Mouse (Mus musculus) retina, embryonic 14.5 days (tissue): ENCODE data around the gene Elk3.

Source experiments
- DNase-seq: peaks from one replicate; pipeline ENCODE4 v3.0.0-alpha.2; 2015; ENCODE audit warnings: low spot score

The Elk3 gene

GRCm38 (mm10) chr10:93331543-93331942 is 20.6 kb upstream of the Elk3 start:
- DNase-seq: no peak

GRCm38 (mm10) chr10:93328321-93328720 is 17.4 kb upstream of the Elk3 start:
- DNase-seq: no peak

GRCm38 (mm10) chr10:93327187-93327586 is 16.3 kb upstream of the Elk3 start:
- no peak for DNase-seq

- no peak for DNase-seq
Measured at GRCm38 (mm10) chr10:93326741-93327100, 15.8 kb upstream of the Elk3 start.

- no peak for DNase-seq
Measured at GRCm38 (mm10) chr10:93325804-93326740, 15.1 kb upstream of the Elk3 start.

- DNase-seq: no peak
Measured at GRCm38 (mm10) chr10:93325369-93325768, 14.4 kb upstream of the Elk3 start.

- DNase-seq: no peak
Measured at GRCm38 (mm10) chr10:93324438-93324837, 13.5 kb upstream of the Elk3 start.

GRCm38 (mm10) chr10:93323659-93324058 is 12.7 kb upstream of the Elk3 start:
- DNase-seq: no peak

GRCm38 (mm10) chr10:93321763-93322162 is 10.8 kb upstream of the Elk3 start:
- no peak for DNase-seq

- DNase-seq: no peak
Measured at GRCm38 (mm10) chr10:93320148-93320547, 9.2 kb upstream of the Elk3 start.

GRCm38 (mm10) chr10:93319526-93320063 is 8.7 kb upstream of the Elk3 start:
- no peak for DNase-seq

- no peak for DNase-seq
Measured at GRCm38 (mm10) chr10:93316909-93317308, 6.0 kb upstream of the Elk3 start.

- DNase-seq: peak; percentile 35
Measured at GRCm38 (mm10) chr10:93311576-93311975, 641 bp upstream of the Elk3 start.

GRCm38 (mm10) chr10:93309934-93310621 is 857 bp downstream of the Elk3 start:
- peak; percentile 57 for DNase-seq

- peak; percentile 79 for DNase-seq
Measured at GRCm38 (mm10) chr10:93309131-93309933, 1.6 kb downstream of the Elk3 start.

GRCm38 (mm10) chr10:93306367-93306766 is 4.6 kb downstream of the Elk3 start:
- DNase-seq: no peak

- DNase-seq: no peak
Measured at GRCm38 (mm10) chr10:93305946-93306345, 5.0 kb downstream of the Elk3 start.

GRCm38 (mm10) chr10:93303231-93303630 is 7.7 kb downstream of the Elk3 start:
- no peak for DNase-seq

GRCm38 (mm10) chr10:93301831-93302230 is 9.1 kb downstream of the Elk3 start:
- no peak for DNase-seq

GRCm38 (mm10) chr10:93298208-93298607 is 12.7 kb downstream of the Elk3 start:
- DNase-seq: no peak

- DNase-seq: no peak
Measured at GRCm38 (mm10) chr10:93297774-93298173, 13.2 kb downstream of the Elk3 start.

- DNase-seq: peak; percentile 64
Measured at GRCm38 (mm10) chr10:93294547-93295219, 16.3 kb downstream of the Elk3 start.
